Mouse (Mus musculus) midbrain, embryonic 16.5 days (tissue): ENCODE measurements at regions not wholly inside any gene's neighbourhood (a gene's known extent, or its start where the extent isn't known, plus 50 kb on each side); places are given as distances from the start of the nearest gene placed in this dataset.

Source experiments
- ATAC-seq: fragments of 200-750 bp; cut with Nextera tagmentation; 2 replicates; pipeline ENCODE4 v1.8.0; 2017; ENCODE audit warnings: moderate TSS enrichment
- H3K27ac ChIP-seq: fragments of 300-500 bp; sonication (generic); 2 replicates; pipeline ENCODE4 v1.5.1; 2014; ENCODE audit warnings: mild to moderate bottlenecking, low read length, mixed read lengths
- H3K27me3 ChIP-seq: fragments of 300-500 bp; sonication (generic); 2 replicates; pipeline ENCODE4 v1.6.1; 2014; ENCODE audit warnings: low read depth, low read length, mixed read lengths; ENCODE audit not compliant: control insufficient read depth, insufficient read depth
- H3K36me3 ChIP-seq: fragments of 300-500 bp; sonication (generic); 2 replicates; pipeline ENCODE4 v1.6.1; 2014; ENCODE audit warnings: mild to moderate bottlenecking, low read length, moderate library complexity, mixed read lengths; ENCODE audit not compliant: control insufficient read depth, insufficient read depth
- H3K4me1 ChIP-seq: fragments of 300-500 bp; sonication (generic); 2 replicates; pipeline ENCODE4 v1.6.1; 2014; ENCODE audit warnings: mild to moderate bottlenecking, low read length, mixed read lengths; ENCODE audit not compliant: control insufficient read depth, insufficient read depth
- H3K4me2 ChIP-seq: fragments of 300-500 bp; sonication (generic); 2 replicates; pipeline ENCODE4 v1.6.1; 2014; ENCODE audit warnings: mild to moderate bottlenecking, low read length, mixed read lengths
- H3K4me3 ChIP-seq: fragments of 300-500 bp; sonication (generic); 2 replicates; pipeline ENCODE4 v1.5.1; 2014; ENCODE audit warnings: low read depth, mild to moderate bottlenecking, low read length, moderate library complexity, mixed read lengths
- H3K9ac ChIP-seq: fragments of 300-500 bp; sonication (generic); 2 replicates; pipeline ENCODE4 v1.6.1; 2014; ENCODE audit warnings: low read depth, low read length, mixed read lengths
- H3K9me3 ChIP-seq: fragments of 300-500 bp; sonication (generic); replicated peaks from 2 replicates; pipeline ENCODE4 v1.6.1; 2014; ENCODE audit warnings: mild to moderate bottlenecking, low read length, mixed read lengths; ENCODE audit not compliant: control insufficient read depth, poor library complexity, severe bottlenecking
- WGBS: fragments of 180-500 bp; shearing (Covaris S2); extraction: QIAGEN DNeasy Blood & Tissue Kit; methylation state at CpG from one replicate; pipeline ENCODE4 v1.1.7; 2014; 5-methylcytosine and 5-hydroxymethylcytosine counted together

DNA sequence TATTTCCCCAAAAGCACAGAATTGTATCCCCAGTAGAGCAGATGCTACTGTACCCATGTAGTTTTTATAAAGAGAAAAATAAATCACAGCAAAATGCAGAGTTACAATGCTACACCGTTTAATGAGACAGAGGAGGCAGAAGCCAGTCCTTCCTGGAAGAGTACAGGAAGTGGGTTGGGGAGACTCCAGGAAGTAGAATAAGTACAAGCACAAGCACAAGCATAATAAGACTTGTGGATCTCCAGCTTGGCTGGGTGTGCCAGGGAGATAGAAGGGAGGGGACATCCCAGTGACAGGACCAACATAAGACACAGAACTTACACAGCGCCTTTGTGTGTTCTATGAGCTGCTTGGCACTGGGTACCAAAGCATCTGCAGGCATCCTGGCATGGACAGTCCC lies 67.3 kb upstream of the Ubl3 start:
- peaks cover 5% of the 10 kb centered on the region for H3K9me3 ChIP-seq
- no peaks in the 10 kb centered on the region for H3K36me3 ChIP-seq
- H3K4me3 ChIP-seq: no peak overlapping the region
- H3K27ac ChIP-seq: no peak overlapping the region
- no peak for ATAC-seq
- H3K9ac ChIP-seq: no peak overlapping the region
- peaks cover 15% of the 10 kb centered on the region for H3K4me1 ChIP-seq
- H3K4me2 ChIP-seq: no peak overlapping the region
- H3K27me3 ChIP-seq: no peaks in the 10 kb centered on the region
- WGBS: 91% methylated on average over 2 of the region's 2 CpGs

DNA sequence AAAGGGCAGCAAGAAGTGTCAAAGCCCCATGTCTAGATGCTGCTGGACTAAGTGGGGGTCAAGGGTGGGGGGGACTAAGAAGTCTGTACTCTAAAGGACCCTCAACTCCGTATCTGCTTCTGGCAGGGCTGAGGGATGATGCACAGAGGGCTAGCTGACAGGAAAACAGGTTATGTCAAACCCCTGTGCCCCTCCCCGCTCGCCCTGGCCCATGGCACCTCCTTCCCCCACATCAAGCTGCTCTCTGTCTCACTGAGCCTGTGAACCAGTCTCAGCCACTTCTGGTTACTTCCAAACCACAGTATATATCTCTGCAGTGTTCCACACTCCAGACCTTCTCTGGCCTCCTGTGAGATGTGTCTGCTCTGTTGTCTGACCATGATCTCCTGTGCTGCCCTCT lies 63.8 kb upstream of the Ubl3 start:
- Histone ChIP-seq H3K4me3 (no peak overlapping the region), H3K4me2 (no peak overlapping the region), H3K27ac (no peak overlapping the region), H3K27me3 (no peaks in the 10 kb centered on the region), H3K36me3 (no peaks in the 10 kb centered on the region), H3K4me1 (peaks cover 12% of the 10 kb centered on the region), H3K9ac (no peak overlapping the region), H3K9me3 (peaks cover 5% of the 10 kb centered on the region)
- no peak for ATAC-seq
- WGBS: 79% methylated on average over 3 of the region's 3 CpGs

DNA sequence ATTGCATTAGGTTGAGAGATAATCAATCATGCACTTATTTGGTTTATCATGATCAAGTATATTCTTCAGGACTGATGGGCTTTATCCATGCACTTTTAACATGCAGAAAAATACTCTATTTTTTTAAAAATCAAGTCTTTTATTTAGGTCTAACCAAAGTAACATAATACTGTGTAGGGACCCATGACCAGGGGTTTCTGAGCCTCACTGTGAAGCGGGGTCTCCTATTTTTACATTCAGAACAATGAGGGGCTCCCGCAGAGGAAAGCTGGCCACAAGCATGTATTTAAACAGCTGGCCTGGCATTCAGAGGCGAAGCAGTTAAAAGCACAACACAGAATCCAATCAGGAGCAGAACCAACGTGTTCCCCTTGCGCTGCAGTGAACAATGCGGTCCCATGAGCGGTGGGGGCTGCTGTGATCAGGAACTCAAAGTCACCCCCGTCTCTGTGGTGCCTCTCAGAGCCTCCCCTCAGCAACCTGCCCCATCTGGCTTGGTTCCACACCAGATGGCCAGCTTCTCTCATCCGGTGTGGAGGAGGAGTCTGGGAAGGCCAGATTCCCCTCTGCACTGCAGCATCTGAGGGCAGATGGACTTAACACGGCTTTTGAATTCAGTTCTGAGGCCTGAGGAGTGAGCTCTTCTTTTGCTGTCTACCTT lies 63.2 kb upstream of the Ubl3 start:
- 25% methylated on average over 10 of the region's 10 CpGs for WGBS
- Histone ChIP-seq H3K27me3 (no peaks in the 10 kb centered on the region), H3K9me3 (peaks cover 5% of the 10 kb centered on the region), H3K4me1 (peaks cover 6% of the 10 kb centered on the region), H3K36me3 (no peaks in the 10 kb centered on the region), H3K4me2 (no peak overlapping the region), H3K27ac (no peak overlapping the region; the same call in 1 of the 2 replicates), H3K9ac (no peak overlapping the region), H3K4me3 (no peak overlapping the region)
- peak; percentile 66; the same call in 1 of the 2 replicates for ATAC-seq

DNA sequence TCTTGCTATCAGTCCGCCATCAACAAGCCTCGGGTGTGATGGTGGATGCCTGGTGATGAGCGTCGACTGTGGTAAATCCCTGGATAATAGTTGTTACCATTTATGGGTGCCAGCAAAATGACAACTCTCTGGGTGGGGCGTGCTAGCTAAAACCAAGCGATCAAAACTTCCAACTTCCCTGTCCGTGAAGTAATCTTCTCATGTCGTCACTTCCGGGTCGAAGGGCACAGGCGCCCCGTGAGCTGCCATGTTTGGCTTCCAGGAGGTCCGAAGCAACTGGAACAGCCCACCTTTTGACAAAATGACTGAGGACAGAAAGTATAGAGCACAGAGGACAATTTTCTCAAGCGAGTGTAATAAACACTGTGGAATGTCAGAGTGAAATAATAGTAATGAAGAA lies 62.5 kb upstream of the Ubl3 start:
- H3K27me3 ChIP-seq: no peaks in the 10 kb centered on the region
- no peak overlapping the region for H3K9ac ChIP-seq
- H3K4me1 ChIP-seq: peaks cover 6% of the 10 kb centered on the region
- H3K9me3 ChIP-seq: peaks cover 5% of the 10 kb centered on the region
- 94% methylated on average over 14 of the region's 14 CpGs for WGBS
- no peak overlapping the region for H3K4me3 ChIP-seq
- no peak overlapping the region for H3K27ac ChIP-seq
- no peak overlapping the region for H3K4me2 ChIP-seq
- no peak for ATAC-seq
- H3K36me3 ChIP-seq: no peaks in the 10 kb centered on the region

DNA sequence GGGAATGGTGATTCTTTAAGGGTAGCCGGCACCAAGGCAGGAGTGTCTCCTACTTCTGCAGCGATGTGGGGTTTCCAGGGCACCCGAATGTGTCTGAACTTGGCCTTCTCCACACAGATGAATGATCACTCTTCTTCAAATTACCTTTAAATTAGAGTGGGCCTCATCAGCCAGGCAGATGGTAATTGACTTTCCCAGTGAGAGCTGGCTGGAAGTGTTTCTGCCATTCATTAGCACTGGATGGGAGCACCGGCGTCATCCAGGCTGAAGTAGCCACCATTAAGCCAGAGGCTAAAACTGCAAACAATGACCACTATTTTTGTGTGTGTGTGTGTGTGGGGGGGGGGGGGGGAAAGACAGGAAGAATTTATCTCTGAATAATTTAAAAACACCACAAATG lies 58.7 kb upstream of the Ubl3 start:
- Histone ChIP-seq H3K36me3 (no peaks in the 10 kb centered on the region), H3K4me3 (no peak overlapping the region), H3K9me3 (no peaks in the 10 kb centered on the region), H3K9ac (no peak overlapping the region), H3K27ac (no peak overlapping the region), H3K4me2 (no peak overlapping the region), H3K4me1 (peaks cover 6% of the 10 kb centered on the region), H3K27me3 (no peaks in the 10 kb centered on the region)
- no peak for ATAC-seq
- WGBS: 50% methylated on average over 5 of the region's 5 CpGs

DNA sequence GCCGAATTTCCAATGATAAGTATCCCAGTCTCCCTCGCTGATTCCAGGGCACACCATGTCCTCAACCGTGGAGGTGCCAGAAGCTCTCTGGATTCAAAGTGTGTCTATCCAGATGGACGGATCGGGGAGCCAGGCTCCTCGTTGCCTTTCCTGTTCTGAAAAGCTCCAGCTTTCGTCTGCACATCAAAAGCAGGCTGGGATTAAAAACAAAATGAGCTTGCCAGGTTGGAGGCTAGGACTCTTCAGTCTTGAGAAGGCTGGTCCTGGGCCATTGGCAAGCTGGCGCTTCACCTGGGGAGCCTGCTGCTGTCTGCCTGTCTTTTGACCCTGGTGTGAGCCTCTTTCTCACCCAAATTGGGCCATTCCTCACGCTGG lies 56.9 kb upstream of the Ubl3 start:
- H3K9ac ChIP-seq: no peak overlapping the region
- no peaks in the 10 kb centered on the region for H3K27me3 ChIP-seq
- no peak; the same call in 1 of the 2 replicates for ATAC-seq
- H3K27ac ChIP-seq: no peak overlapping the region
- H3K36me3 ChIP-seq: no peaks in the 10 kb centered on the region
- WGBS: 59% methylated on average over 9 of the region's 9 CpGs
- H3K4me2 ChIP-seq: no peak overlapping the region
- H3K4me3 ChIP-seq: no peak overlapping the region
- H3K9me3 ChIP-seq: no peaks in the 10 kb centered on the region
- no peaks in the 10 kb centered on the region; the same call in 1 of the 2 replicates for H3K4me1 ChIP-seq

DNA sequence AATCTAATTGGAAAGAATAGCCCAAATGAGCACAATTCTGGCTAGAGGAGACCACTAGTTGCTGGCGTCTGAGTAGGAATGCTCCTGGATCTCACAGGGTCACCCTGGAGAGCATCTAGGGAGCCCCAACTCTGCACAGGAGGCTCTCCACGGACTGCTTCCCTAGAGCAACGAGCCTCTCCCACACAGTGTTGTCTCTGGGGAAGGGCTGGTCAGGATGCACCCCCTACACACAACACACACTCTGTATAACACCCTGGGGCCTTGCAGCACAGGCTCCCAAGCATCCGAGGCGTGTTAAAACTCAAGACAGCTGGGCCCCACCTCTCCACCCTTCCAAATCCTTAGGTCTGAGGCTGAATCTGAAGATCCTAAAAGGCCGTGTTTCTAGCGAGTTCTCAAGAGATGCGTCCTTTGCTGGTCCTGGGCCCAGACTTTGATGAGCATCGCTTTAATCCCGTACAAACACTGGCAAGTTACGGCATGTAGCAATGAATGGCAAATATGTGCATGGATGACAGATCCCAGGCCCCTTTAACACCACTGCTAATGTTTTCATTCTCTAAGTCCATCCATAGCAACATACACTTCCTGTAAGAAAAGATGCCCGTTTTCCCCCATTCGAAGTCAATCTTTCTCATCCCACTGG lies 56.4 kb upstream of the Ubl3 start:
- 69% methylated on average over 13 of the region's 13 CpGs for WGBS
- no peak overlapping the region for H3K4me2 ChIP-seq
- no peaks in the 10 kb centered on the region for H3K9me3 ChIP-seq
- no peaks in the 10 kb centered on the region for H3K27me3 ChIP-seq
- H3K9ac ChIP-seq: no peak overlapping the region
- no peaks in the 10 kb centered on the region for H3K36me3 ChIP-seq
- H3K27ac ChIP-seq: no peak overlapping the region
- no peak for ATAC-seq
- no peak overlapping the region for H3K4me3 ChIP-seq
- H3K4me1 ChIP-seq: no peaks in the 10 kb centered on the region; the same call in 1 of the 2 replicates

DNA sequence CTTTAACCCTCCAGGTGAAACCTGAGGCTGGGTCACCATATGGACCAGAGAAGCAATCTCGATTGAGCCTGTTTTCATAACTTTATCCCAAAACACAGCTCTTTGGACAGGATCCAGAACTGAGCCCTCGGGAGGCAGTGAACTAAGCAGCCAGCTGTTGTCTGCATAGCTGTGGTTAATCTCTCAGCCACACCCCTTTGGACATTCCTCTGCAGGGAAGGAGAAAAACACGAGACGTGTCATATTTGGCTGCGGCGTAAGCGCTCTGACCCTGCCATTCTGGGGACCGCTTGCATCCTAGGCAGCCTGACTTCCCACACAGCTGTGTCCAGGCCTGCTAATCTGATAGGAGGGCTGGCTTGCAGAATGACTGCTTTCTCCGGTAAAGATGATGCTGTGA lies 55.6 kb upstream of the Ubl3 start:
- no peak overlapping the region for H3K27ac ChIP-seq
- no peak overlapping the region for H3K4me2 ChIP-seq
- H3K9me3 ChIP-seq: peaks cover 3% of the 10 kb centered on the region; the same call in 1 of the 2 replicates
- no peaks in the 10 kb centered on the region for H3K36me3 ChIP-seq
- no peak overlapping the region for H3K9ac ChIP-seq
- no peak overlapping the region for H3K4me3 ChIP-seq
- no peaks in the 10 kb centered on the region; the same call in 1 of the 2 replicates for H3K4me1 ChIP-seq
- no peaks in the 10 kb centered on the region for H3K27me3 ChIP-seq
- 39% methylated on average over 9 of the region's 9 CpGs for WGBS
- ATAC-seq: no peak

DNA sequence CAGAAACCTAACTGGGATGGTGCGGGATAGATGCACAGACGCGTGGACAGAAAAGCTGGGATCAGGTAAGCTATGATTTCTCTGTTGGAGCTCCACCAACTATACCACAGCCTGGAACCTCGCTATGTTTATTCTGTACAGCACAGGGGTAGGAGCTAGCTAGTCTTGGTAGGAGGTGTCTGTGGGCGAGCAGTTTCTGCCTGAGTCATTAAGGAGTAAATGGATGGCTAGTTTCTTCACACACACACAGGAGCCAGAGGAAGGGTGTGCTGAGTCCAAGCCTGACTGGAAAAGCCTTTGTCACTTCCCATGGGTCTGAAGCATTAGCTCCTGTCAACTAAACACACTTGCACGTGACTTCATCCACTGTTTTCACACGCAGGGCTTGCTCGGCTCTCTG lies 53.1 kb upstream of the Ubl3 start:
- no peaks in the 10 kb centered on the region; the same call in 1 of the 2 replicates for H3K4me1 ChIP-seq
- H3K4me3 ChIP-seq: no peak overlapping the region
- H3K9me3 ChIP-seq: peaks cover 3% of the 10 kb centered on the region; the same call in 1 of the 2 replicates
- H3K36me3 ChIP-seq: no peaks in the 10 kb centered on the region
- WGBS: 94% methylated on average over 8 of the region's 8 CpGs
- no peak overlapping the region for H3K27ac ChIP-seq
- no peak overlapping the region for H3K9ac ChIP-seq
- no peak for ATAC-seq
- H3K27me3 ChIP-seq: no peaks in the 10 kb centered on the region
- H3K4me2 ChIP-seq: no peak overlapping the region
